ENCODE assay signal across 8 mouse cellular contexts in genomic region chr5:37354385-37354784, GRCm38 (mm10). TPM values are rescaled to one million over a fixed set of nuclear protein-coding genes. Genes with fewer than 3 reads are reported as not detected.
DNase-seq lines count a peak whose midpoint lies in the region; ATAC-seq lines count a peak whose summit lies in the region.

No protein-coding gene starts in this region.

- WGBS in hindbrain, embryonic 10.5 days: 85% methylated on average over 4 of the region's 4 CpGs
- 87% methylated on average over 4 of the region's 4 CpGs for WGBS in hindbrain, embryonic 16.5 days

- H3K27me3 ChIP-seq in hindbrain, embryonic 10.5 days (ENCODE audit: insufficient read depth, poor library complexity, severe bottlenecking): no peaks in the 10 kb centered on the region
- no peaks in the 10 kb centered on the region for H3K27me3 ChIP-seq in hindbrain, embryonic 16.5 days (replicated peaks; ENCODE audit: control insufficient read depth, insufficient read depth, low read length)

- H3K9me3 ChIP-seq in hindbrain, embryonic 10.5 days: 0 out of 2 replicates have a peak, but pooled peaks cover 5% of the 10 kb centered on the region
- H3K9me3 ChIP-seq in hindbrain, embryonic 16.5 days (ENCODE audit: control insufficient read depth, low read length): no peaks in the 10 kb centered on the region

- peaks cover 8% of the 10 kb centered on the region; the same call in 1 of the 2 replicates for H3K4me1 ChIP-seq in hindbrain, embryonic 10.5 days (replicated peaks)
- no peaks in the 10 kb centered on the region for H3K4me1 ChIP-seq in hindbrain, embryonic 16.5 days (ENCODE audit: control insufficient read depth, insufficient read depth, low read depth, low read length)

- no peak for ATAC-seq in hindbrain, embryonic 16.5 days
- ATAC-seq in megakaryocyte progenitor cell, adult 5-6 weeks (replicated peaks; ENCODE audit: poor library complexity): no peak

- DNase-seq in hindbrain, embryonic 10.5 days (ENCODE audit: low spot score): peak; percentile 50
- DNase-seq in urinary bladder, adult 18-20 months (ENCODE audit: low spot score in 2 of 2): peak; percentile 8 to 37
- no peak for DNase-seq in urinary bladder, postnatal 4 days (ENCODE audit: low spot score in 2 of 2)
- peak; percentile 25 for DNase-seq in cerebellum, adult 9-10 months
- DNase-seq in kidney, postnatal 10 days: peak; percentile 82
- peak; percentile 5 for DNase-seq in naive thymus-derived CD4-positive, alpha-beta T cell, adult 2 months (ENCODE audit: low read depth)

- H3K4me2 ChIP-seq in hindbrain, embryonic 16.5 days (ENCODE audit: low read length): no peak overlapping the region

- H3K36me3 ChIP-seq in hindbrain, embryonic 10.5 days: peaks cover 63% of the 10 kb centered on the region
- H3K36me3 ChIP-seq in hindbrain, embryonic 16.5 days (ENCODE audit: control insufficient read depth, insufficient read depth, low read length): peaks cover 4% of the 10 kb centered on the region

- no peak overlapping the region for H3K4me3 ChIP-seq in hindbrain, embryonic 10.5 days
- H3K4me3 ChIP-seq in hindbrain, embryonic 16.5 days (ENCODE audit: low read length): no peak overlapping the region

- no peak overlapping the region for H3K9ac ChIP-seq in hindbrain, embryonic 16.5 days (ENCODE audit: low read depth, low read length)

- H3K27ac ChIP-seq in hindbrain, embryonic 10.5 days: no peak overlapping the region
- H3K27ac ChIP-seq in hindbrain, embryonic 16.5 days (ENCODE audit: low read depth, low read length): no peak overlapping the region

RNA-seq across cellular contexts. Expression of gene Evc2, which starts 16.1 kb away (rescaled TPM):
- 13.6 and 16.6 TPM in 2 replicates for polyA plus RNA-seq in hindbrain, embryonic 10.5 days (2016; fragmentation: Nextera tagmentation; extraction: Ambion mirVana)
- polyA plus RNA-seq in hindbrain, embryonic 16.5 days (2015; fragmentation: Nextera tagmentation; extraction: Ambion mirVana): 5.2 and 7.2 TPM in 2 replicates
- total RNA-seq in megakaryocyte progenitor cell, adult 5-6 weeks (2015): 0.59 TPM in 1 of 2 replicates, not detected in the other
- 0.10 TPM in 1 of 2 replicates, not detected in the other for total RNA-seq in megakaryocyte progenitor cell, adult 5-6 weeks (2017)

RNA-seq across cellular contexts. Expression of gene Evc, which starts 17.7 kb away (rescaled TPM):
- polyA plus RNA-seq in hindbrain, embryonic 10.5 days (2016; fragmentation: Nextera tagmentation; extraction: Ambion mirVana): 20.0 and 22.1 TPM in 2 replicates
- polyA plus RNA-seq in hindbrain, embryonic 16.5 days (2015; fragmentation: Nextera tagmentation; extraction: Ambion mirVana): 5.2 and 5.6 TPM in 2 replicates
- total RNA-seq in megakaryocyte progenitor cell, adult 5-6 weeks (2015): not detected in 2 replicates
- not detected in 2 replicates for total RNA-seq in megakaryocyte progenitor cell, adult 5-6 weeks (2017)

Comparison
In these comparisons a context has a peak if more than half of its experiments do, and no peak if none do; other contexts are left out.
1. DNase-seq: peak in hindbrain, embryonic 10.5 days (single experiment), urinary bladder, adult 18-20 months (2 of 2), cerebellum, adult 9-10 months (single experiment), kidney, postnatal 10 days (single experiment) and naive thymus-derived CD4-positive, alpha-beta T cell, adult 2 months (single experiment); none in urinary bladder, postnatal 4 days (0 of 2).